Mouse (Mus musculus) liver, adult 2 months (tissue): ENCODE measurements around the gene Jsrp1.

Experiments used
- CTCF ChIP-seq: fragments of 200-500 bp; IDR thresholded peaks from 2 replicates; pipeline ENCODE4 v1.5.1; 2011; ENCODE audit warnings: low read depth, low read length, control low read depth
- POLR2A ChIP-seq: fragments of 200-500 bp; IDR thresholded peaks from 2 replicates; pipeline ENCODE4 v1.6.1; 2011; ENCODE audit warnings: low read length, control low read depth; ENCODE audit not compliant: insufficient read depth; ENCODE audit errors: extremely low read depth

DNA sequence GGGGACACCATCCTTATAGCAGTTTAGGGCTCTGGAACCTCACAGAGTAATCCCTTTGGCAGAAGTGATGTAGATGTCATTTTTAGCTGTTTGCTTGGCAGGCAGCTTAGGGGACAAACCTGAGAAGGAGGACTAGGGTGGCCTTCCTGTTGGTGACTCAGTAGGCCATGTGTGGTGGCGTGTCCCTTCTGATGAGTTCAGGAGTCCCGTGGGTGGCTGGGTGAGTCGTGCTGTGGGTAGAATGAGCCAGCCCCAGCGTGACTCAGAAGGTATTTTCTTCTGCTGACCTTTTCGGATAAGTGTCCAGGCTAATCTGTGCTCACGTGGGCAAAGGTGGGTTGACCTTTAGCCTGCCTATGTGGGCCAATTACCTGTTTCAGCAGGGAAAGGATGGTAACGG lies 54.6 kb downstream of the Jsrp1 start:
- TF ChIP-seq CTCF (no peak), POLR2A (no peak)
